Mouse (Mus musculus): ENCODE results near the gene Zfp775. TPM values are rescaled to one million over a fixed set of nuclear protein-coding genes. Genes with fewer than 3 reads are reported as not detected.

Zfp775 gene
- total and polyA plus RNA-seq, 2 experiments from 2014 or later = 10.3 to 11.5 TPM

DNA sequence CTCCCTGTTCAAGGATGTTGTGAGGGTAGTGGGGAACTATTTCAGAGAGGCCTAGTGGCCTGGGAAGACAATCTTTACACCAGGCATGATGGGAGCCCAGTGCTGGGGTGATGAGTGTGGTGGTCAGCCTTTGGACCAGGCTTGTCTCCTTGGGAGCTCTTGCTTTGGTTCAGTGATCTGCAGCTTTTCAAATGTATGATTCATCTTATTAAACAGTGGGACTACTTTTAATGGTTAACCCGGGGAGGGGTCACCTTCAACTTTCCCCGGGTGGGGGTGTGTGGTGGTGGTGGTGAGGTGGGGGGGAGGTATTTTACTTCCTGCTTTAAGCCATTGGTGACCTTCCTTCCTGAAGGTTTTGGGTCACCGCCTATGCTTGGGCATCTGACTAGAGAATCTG is 26.5 kb downstream of the Zfp775 start:
- Histone ChIP-seq H3K4me2 (ENCODE audit: low read depth) (peak overlapping the region; percentile 82; the same call in 1 of the 2 replicates), H3K36me3 (ENCODE audit: insufficient read depth) (0 out of 2 replicates have a peak, but pooled peaks cover 6% of the 10 kb centered on the region), H3K9ac (no peak overlapping the region), H3K27ac (ENCODE audit: low read depth, low read length) (no peak overlapping the region), H3K27me3 (ENCODE audit: insufficient read depth, low read length) (no peaks in the 10 kb centered on the region), H3K4me3 (ENCODE audit: low read depth, low read length) (no peak overlapping the region), H3K4me1 (ENCODE audit: insufficient read depth) (peaks cover 6% of the 10 kb centered on the region), H3K9me3 (ENCODE audit: low read length) (no peaks in the 10 kb centered on the region)
- TF ChIP-seq CTCF (IDR thresholded peaks at IDR 0.05; ENCODE audit: low read depth) = no peak
- ATAC-seq = no peak
- 85% methylated on average over 3 of the region's 3 CpGs for WGBS
- no peak for DNase-seq

DNA sequence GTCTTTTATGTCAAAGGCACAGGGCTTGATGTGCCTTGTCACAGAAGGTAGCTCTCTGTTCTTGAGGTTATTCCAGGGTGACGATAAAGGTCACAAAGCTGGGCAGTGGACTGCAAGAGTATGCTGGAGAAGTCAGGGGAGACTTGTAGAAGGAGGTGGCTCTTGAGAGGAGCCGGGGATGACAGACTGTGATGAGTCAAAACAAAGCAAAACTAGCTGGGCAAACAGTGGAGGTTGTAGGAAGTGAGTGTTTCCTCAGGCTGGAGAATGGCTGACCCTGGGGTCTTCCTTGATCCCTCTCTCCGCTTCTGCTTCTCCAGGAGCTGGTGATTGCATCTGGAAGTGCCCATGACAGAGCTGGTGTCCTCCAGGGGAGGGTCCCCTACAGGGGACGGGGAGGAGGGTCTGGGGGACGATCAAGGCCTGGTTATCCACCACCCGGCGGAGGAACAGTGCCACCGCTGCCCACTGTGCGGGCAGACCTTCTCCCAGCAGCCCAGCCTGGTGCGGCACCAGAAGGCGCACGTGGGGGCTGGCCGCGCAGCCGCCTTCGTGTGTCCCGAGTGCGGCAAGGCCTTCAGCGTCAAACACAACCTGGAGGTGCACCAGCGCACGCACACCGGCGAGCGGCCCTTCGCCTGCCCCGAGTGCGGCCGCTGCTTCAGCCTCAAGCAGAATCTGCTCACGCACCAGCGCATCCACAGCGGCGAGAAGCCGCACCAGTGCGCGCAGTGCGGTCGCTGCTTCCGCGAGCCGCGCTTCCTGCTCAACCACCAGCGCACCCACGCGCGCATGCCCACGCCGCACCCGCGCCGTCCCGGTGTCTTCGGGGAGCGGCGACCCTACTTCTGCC is 27.2 kb downstream of the Zfp775 start:
- 6% methylated on average over 53 of the region's 54 CpGs for WGBS
- H3K36me3 ChIP-seq (ENCODE audit: insufficient read depth) = 0 out of 2 replicates have a peak, but pooled peaks cover 6% of the 10 kb centered on the region
- peak overlapping the region; percentile 82 for H3K4me2 ChIP-seq (ENCODE audit: low read depth)
- DNase-seq (peak; percentile 73), ATAC-seq (peak; percentile 83)
- H3K4me3 ChIP-seq (ENCODE audit: low read depth, low read length) = peak overlapping the region; percentile 44
- H3K9ac ChIP-seq = peak overlapping the region; percentile 54
- H3K4me1 ChIP-seq (ENCODE audit: insufficient read depth) = peaks cover 6% of the 10 kb centered on the region
- peak overlapping the region; percentile 57; the same call in 1 of the 2 replicates for H3K27ac ChIP-seq (ENCODE audit: low read depth, low read length)
- no peaks in the 10 kb centered on the region for H3K27me3 ChIP-seq (ENCODE audit: insufficient read depth, low read length)
- no peaks in the 10 kb centered on the region for H3K9me3 ChIP-seq (ENCODE audit: low read length)
- peak; percentile 1; the same call in 1 of the 2 replicates for TF ChIP-seq CTCF (IDR thresholded peaks at IDR 0.05; ENCODE audit: low read depth)

DNA sequence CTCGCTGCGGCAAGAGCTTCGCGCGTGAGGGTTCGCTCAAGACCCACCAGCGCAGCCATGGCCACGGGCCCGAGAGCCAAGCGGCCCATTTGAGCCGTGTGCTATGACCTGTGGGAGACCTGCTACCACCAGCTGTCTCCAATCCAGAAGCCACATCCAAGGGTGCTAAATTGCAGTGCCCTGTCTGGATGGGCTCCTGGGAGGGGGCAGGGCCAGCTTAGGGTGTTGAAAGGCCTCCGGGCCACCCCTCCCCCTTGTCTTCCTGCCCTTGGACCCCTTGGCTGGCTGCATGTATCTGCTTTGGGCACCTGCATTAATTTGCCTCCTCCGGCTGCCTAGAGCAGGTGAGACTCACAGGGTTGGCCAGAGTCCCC is 27.8 kb downstream of the Zfp775 start:
- no peak; the same call in none of the 2 replicates for ATAC-seq
- whole genome bisulfite sequencing = 27% methylated on average over 13 of the region's 13 CpGs
- Histone ChIP-seq H3K9ac (peak overlapping the region; percentile 54), H3K36me3 (ENCODE audit: insufficient read depth) (0 out of 2 replicates have a peak, but pooled peaks cover 6% of the 10 kb centered on the region), H3K4me3 (ENCODE audit: low read depth, low read length) (peak overlapping the region; percentile 44), H3K4me2 (ENCODE audit: low read depth) (peak overlapping the region; percentile 82), H3K4me1 (ENCODE audit: insufficient read depth) (peaks cover 6% of the 10 kb centered on the region), H3K27me3 (ENCODE audit: insufficient read depth, low read length) (no peaks in the 10 kb centered on the region), H3K27ac (ENCODE audit: low read depth, low read length) (peak overlapping the region; percentile 57; the same call in 1 of the 2 replicates), H3K9me3 (ENCODE audit: low read length) (no peaks in the 10 kb centered on the region)
- no peak for DNase-seq
- TF ChIP-seq CTCF (IDR thresholded peaks at IDR 0.05; ENCODE audit: low read depth) = no peak; the same call in 1 of the 2 replicates

DNA sequence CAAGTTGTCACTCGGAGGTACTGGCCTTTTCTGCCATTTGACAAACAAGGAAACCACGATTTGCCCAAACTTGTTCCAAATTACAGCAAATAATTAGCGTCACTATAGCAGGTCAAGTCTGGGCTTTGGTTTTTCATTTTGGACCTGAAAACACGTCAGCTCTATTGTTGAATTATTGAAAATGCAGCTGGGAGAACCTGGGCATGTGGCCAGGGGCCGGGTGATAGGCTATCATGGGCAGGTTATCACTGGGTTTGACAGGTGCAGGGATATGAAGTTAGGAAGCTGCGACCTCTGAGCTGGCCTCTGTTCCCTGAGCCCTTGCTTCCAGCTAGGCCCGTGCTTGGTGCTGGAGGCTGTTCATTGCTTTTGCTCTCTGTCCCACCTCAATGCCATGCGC is 29.0 kb downstream of the Zfp775 start:
- Histone ChIP-seq H3K27ac (ENCODE audit: low read depth, low read length) (no peak overlapping the region), H3K36me3 (ENCODE audit: insufficient read depth) (0 out of 2 replicates have a peak, but pooled peaks cover 6% of the 10 kb centered on the region), H3K4me1 (ENCODE audit: insufficient read depth) (peaks cover 6% of the 10 kb centered on the region), H3K27me3 (ENCODE audit: insufficient read depth, low read length) (no peaks in the 10 kb centered on the region), H3K4me2 (ENCODE audit: low read depth) (no peak overlapping the region), H3K4me3 (ENCODE audit: low read depth, low read length) (no peak overlapping the region), H3K9ac (no peak overlapping the region), H3K9me3 (ENCODE audit: low read length) (no peaks in the 10 kb centered on the region)
- DNase-seq (no peak), ATAC-seq (no peak)
- no peak for TF ChIP-seq CTCF (IDR thresholded peaks at IDR 0.05; ENCODE audit: low read depth)
- 82% methylated on average over 8 of the region's 8 CpGs for WGBS

DNA sequence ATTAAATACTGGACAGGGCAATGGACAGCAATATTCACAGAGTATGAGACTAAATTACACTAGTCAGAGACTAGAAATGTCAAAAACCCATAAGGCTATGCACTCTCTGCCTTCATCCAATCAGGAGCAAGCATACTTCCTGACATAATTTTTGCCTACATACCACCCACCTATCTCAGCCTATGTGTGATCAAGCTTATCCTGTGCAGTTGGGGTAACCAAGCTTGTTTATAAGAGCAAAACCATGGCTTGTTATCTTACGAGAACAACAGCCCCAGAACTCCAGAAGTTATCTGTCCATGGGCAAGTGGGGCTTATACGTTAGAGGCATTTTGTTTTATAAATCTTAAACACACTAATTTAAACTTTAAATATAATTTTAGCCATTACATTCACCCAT is 33.2 kb downstream of the Zfp775 start:
- no peak overlapping the region for H3K4me2 ChIP-seq (ENCODE audit: low read depth)
- WGBS = 93% methylated on average over 2 of the region's 2 CpGs
- no peaks in the 10 kb centered on the region for H3K27me3 ChIP-seq (ENCODE audit: insufficient read depth, low read length)

DNA sequence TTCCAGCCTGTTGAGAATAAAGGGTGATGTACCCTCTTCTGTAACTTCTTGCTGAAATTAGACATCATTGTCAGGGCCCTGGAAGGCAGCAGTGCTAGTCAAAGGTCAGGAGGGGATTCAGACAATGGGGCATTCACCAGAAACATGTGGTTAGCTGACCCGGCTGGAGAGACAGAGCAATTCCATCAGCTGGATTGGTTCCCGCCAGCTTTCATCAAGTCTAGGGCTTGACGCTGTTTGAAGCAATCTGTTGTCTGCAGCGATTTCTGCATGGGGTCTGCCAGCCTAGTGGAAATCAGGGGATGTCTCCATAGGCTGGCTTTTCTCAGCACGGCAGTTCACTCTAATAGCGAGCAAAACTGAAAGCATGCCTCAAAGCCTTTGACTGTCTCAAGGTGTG is 34.7 kb downstream of the Zfp775 start:
- Histone ChIP-seq H3K9ac (no peak overlapping the region), H3K4me3 (ENCODE audit: low read depth, low read length) (no peak overlapping the region), H3K4me2 (ENCODE audit: low read depth) (no peak overlapping the region), H3K4me1 (ENCODE audit: insufficient read depth) (no peaks in the 10 kb centered on the region), H3K27ac (ENCODE audit: low read depth, low read length) (no peak overlapping the region), H3K36me3 (ENCODE audit: insufficient read depth) (0 out of 2 replicates have a peak, but pooled peaks cover 4% of the 10 kb centered on the region), H3K27me3 (ENCODE audit: insufficient read depth, low read length) (no peaks in the 10 kb centered on the region), H3K9me3 (ENCODE audit: low read length) (no peaks in the 10 kb centered on the region)
- DNase-seq (no peak), ATAC-seq (no peak)
- no peak for TF ChIP-seq CTCF (IDR thresholded peaks at IDR 0.05; ENCODE audit: low read depth)
- 46% methylated on average over 6 of the region's 6 CpGs for WGBS

More for the DNA sequence above, 33.2 kb downstream of the Zfp775 start:
- Histone ChIP-seq H3K9me3 (ENCODE audit: low read length) (no peaks in the 10 kb centered on the region), H3K4me1 (ENCODE audit: insufficient read depth) (no peaks in the 10 kb centered on the region), H3K27ac (ENCODE audit: low read depth, low read length) (no peak overlapping the region), H3K9ac (no peak overlapping the region), H3K36me3 (ENCODE audit: insufficient read depth) (0 out of 2 replicates have a peak, but pooled peaks cover 6% of the 10 kb centered on the region), H3K4me3 (ENCODE audit: low read depth, low read length) (no peak overlapping the region)
- TF ChIP-seq CTCF (IDR thresholded peaks at IDR 0.05; ENCODE audit: low read depth) = no peak
- no peak for ATAC-seq
- DNase-seq = no peak
